Mouse (Mus musculus): ENCODE data around the gene Capn12. TPM values are rescaled to one million over a fixed set of nuclear protein-coding genes. Genes with fewer than 3 reads are reported as not detected.
A peak's percentile ranks its signal among the peaks of the same experiment; 100 is the strongest.

The Capn12 gene
- total and polyA plus RNA-seq, 3 experiments, result 0.17 TPM; not detected in 2

DNA sequence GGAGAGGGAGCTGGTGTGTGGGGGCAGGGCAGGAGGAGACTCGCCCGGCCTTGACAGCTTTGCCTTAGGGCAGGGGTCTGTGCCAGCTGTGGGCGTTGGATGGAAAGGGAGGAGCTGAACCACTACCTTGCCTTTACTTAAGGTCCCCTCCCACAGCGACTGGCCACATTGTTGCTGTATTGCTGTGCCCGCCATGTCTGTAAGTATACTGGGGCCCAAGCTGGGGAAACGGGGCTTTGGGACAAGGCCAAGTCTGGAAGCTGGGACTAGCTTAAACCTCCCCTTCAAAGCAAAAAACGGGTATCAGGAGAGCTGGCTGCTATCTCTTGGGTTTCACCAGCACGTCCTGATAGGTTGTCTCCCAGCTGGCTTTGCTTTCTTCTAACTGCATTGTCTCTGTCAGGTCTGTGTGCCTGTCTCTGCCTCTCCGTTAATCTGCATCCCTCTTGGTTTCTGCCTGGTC lies 16.9 kb upstream of the Capn12 start:
- H3K27ac ChIP-seq (ENCODE audit: insufficient read depth, low read depth), result no peak overlapping the region
- H3K9me3 ChIP-seq (replicated peaks; ENCODE audit: low read length), result peaks cover 5% of the 10 kb centered on the region
- no peaks in the 10 kb centered on the region for H3K36me3 ChIP-seq (replicated peaks in 1 of 2; ENCODE audit: control insufficient read depth in 1 of 2, insufficient read depth in 1 of 2, low read length in 1 of 2)
- no peak overlapping the region for H3K4me2 ChIP-seq (ENCODE audit: insufficient read depth, low read depth, poor library complexity, severe bottlenecking)
- H3K27me3 ChIP-seq (replicated peaks), result no peaks in the 10 kb centered on the region
- no peak overlapping the region for H3K4me3 ChIP-seq (replicated peaks in 1 of 3; ENCODE audit: low read depth in 2 of 3, low read length in 2 of 3, poor library complexity in 1 of 3)
- TF ChIP-seq MAX (IDR thresholded peaks at IDR 0.05; ENCODE audit: low read length), result no peak
- no peak for TF ChIP-seq MAZ (IDR thresholded peaks at IDR 0.05; ENCODE audit: low read depth, low read length)
- no peak for TF ChIP-seq GABPA (IDR thresholded peaks at IDR 0.05; ENCODE audit: insufficient replicate concordance, low read depth, low read length)
- no peak for TF ChIP-seq TBP (conservative IDR thresholded peaks at IDR 0.05; ENCODE audit: low read depth, low read length)
- TF ChIP-seq EP300 (IDR thresholded peaks at IDR 0.05; ENCODE audit: low read length), result no peak
- no peak for TF ChIP-seq USF1 (IDR thresholded peaks at IDR 0.05; ENCODE audit: low read depth, low read length)
- H3K4me1 ChIP-seq (ENCODE audit: control insufficient read depth in 1 of 2, insufficient read depth in 2 of 2), result peaks cover 9 to 23% of the 10 kb centered on the region in 2 experiments
- no peak for DNase-seq (ENCODE audit: extremely low read depth)
- in situ Hi-C loops (cut with MboI; ENCODE audit: low pct_ligation_motif_present, low pct_unique_long_range_greater_than_20kb, low sequenced_read_pairs), result no loop called here
- no peaks in the 10 kb centered on the region for H3K79me2 ChIP-seq (replicated peaks; ENCODE audit: control insufficient read depth, extremely low read depth, insufficient read depth, poor library complexity, severe bottlenecking)
- no peak overlapping the region for H3K9ac ChIP-seq (ENCODE audit: insufficient read depth, low read depth)
- dilution Hi-C loops (cut with MboI; ENCODE audit: extremely low pct_ligation_motif_present, extremely low pct_unique_long_range_greater_than_20kb, low sequenced_read_pairs), result no loop called here

GRCm38 (mm10) chr7:28865481-28866300 lies 15.5 kb upstream of the Capn12 start:
- H3K4me3 ChIP-seq (replicated peaks in 1 of 3; ENCODE audit: low read depth in 2 of 3, low read length in 2 of 3, poor library complexity in 1 of 3), result peak overlapping the region; percentile 49 to 56 (median 54)
- H3K4me1 ChIP-seq (ENCODE audit: control insufficient read depth in 1 of 2, insufficient read depth in 2 of 2), result peaks cover 9 to 23% of the 10 kb centered on the region in 2 experiments
- H3K9me3 ChIP-seq (replicated peaks; ENCODE audit: low read length), result peaks cover 4% of the 10 kb centered on the region
- in situ Hi-C loops (cut with MboI; ENCODE audit: low pct_ligation_motif_present, low pct_unique_long_range_greater_than_20kb, low sequenced_read_pairs), result loop anchor here (5.0 kb wide), 2 partner anchors 38 to 68 kb away; partner anchors contain the start of gene Ech1
- no peaks in the 10 kb centered on the region for H3K36me3 ChIP-seq (replicated peaks in 1 of 2; ENCODE audit: control insufficient read depth in 1 of 2, insufficient read depth in 1 of 2, low read length in 1 of 2)
- peak overlapping the region; percentile 33; the same call in 1 of the 2 replicates for H3K27ac ChIP-seq (ENCODE audit: insufficient read depth, low read depth)
- H3K9ac ChIP-seq (ENCODE audit: insufficient read depth, low read depth), result peak overlapping the region; percentile 76
- H3K4me2 ChIP-seq (ENCODE audit: insufficient read depth, low read depth, poor library complexity, severe bottlenecking), result peak overlapping the region; percentile 74
- no peaks in the 10 kb centered on the region for H3K27me3 ChIP-seq (replicated peaks)
- DNase-seq (ENCODE audit: extremely low read depth), result peak; percentile 95
- H3K79me2 ChIP-seq (replicated peaks; ENCODE audit: control insufficient read depth, extremely low read depth, insufficient read depth, poor library complexity, severe bottlenecking), result no peaks in the 10 kb centered on the region
- dilution Hi-C loops (cut with MboI; ENCODE audit: extremely low pct_ligation_motif_present, extremely low pct_unique_long_range_greater_than_20kb, low sequenced_read_pairs), result no loop called here
- TF ChIP-seq CHD2 (IDR thresholded peaks at IDR 0.05; ENCODE audit: low read length) (no peak), UBTF (IDR thresholded peaks at IDR 0.05; ENCODE audit: low read depth, low read length) (0 out of 2 replicates have a peak, but pooled peaks have one; percentile 50), MYC (IDR thresholded peaks at IDR 0.05; ENCODE audit: low read depth, low read length) (no peak), ZC3H11A (IDR thresholded peaks at IDR 0.05; ENCODE audit: low read depth, low read length) (no peak), JUN (IDR thresholded peaks at IDR 0.05; ENCODE audit: insufficient read depth, low read depth, low read length) (0 out of 2 replicates have a peak, but pooled peaks have one; percentile 2), ETS1 (conservative IDR thresholded peaks at IDR 0.05; ENCODE audit: low read depth, low read length) (peak; percentile 51), NRF1 (IDR thresholded peaks at IDR 0.05; ENCODE audit: low read depth, low read length) (peak; percentile 97), PAX5 (IDR thresholded peaks at IDR 0.05; ENCODE audit: low read length) (no peak), RAD21 (IDR thresholded peaks at IDR 0.05; ENCODE audit: low read depth, low read length) (no peak), USF1 (IDR thresholded peaks at IDR 0.05; ENCODE audit: low read depth, low read length) (no peak), BHLHE40 (IDR thresholded peaks at IDR 0.05; ENCODE audit: low read depth, low read length) (peak; percentile 80), NELFE (IDR thresholded peaks at IDR 0.05; ENCODE audit: low read depth, low read length) (peak; percentile 84), MEF2A (IDR thresholded peaks at IDR 0.05; ENCODE audit: borderline replicate concordance, low read depth, low read length) (peak; percentile 51; the same call in 1 of the 2 replicates), KAT2A (IDR thresholded peaks at IDR 0.05; ENCODE audit: insufficient replicate concordance, low read length) (0 out of 2 replicates have a peak, but pooled peaks have one; percentile 35), EP300 (IDR thresholded peaks at IDR 0.05; ENCODE audit: low read length) (peak; percentile 26), TBP (conservative IDR thresholded peaks at IDR 0.05; ENCODE audit: low read depth, low read length) (0 out of 2 replicates have a peak, but pooled peaks have one; percentile 44), E2F4 (IDR thresholded peaks at IDR 0.05; ENCODE audit: insufficient replicate concordance, low read depth, low read length) (no peak), GABPA (IDR thresholded peaks at IDR 0.05; ENCODE audit: insufficient replicate concordance, low read depth, low read length) (no peak), SMC3 (IDR thresholded peaks at IDR 0.05; ENCODE audit: low read depth, low read length) (no peak), ZMIZ1 (IDR thresholded peaks at IDR 0.05; ENCODE audit: low read depth, low read length) (peak; percentile 35; the same call in 1 of the 2 replicates), IRF4 (IDR thresholded peaks at IDR 0.05; ENCODE audit: low read depth, low read length) (peak; percentile 66), RCOR1 (conservative IDR thresholded peaks at IDR 0.05; ENCODE audit: low read depth, low read length) (no peak), POLR2AphosphoS2 (IDR thresholded peaks at IDR 0.05; ENCODE audit: low read depth, low read length) (peak; percentile 53; the same call in 1 of the 2 replicates), CTCF (conservative IDR thresholded peaks at IDR 0.05 in 1 of 2, IDR thresholded peaks at IDR 0.05 in 1 of 2; ENCODE audit: low read depth in 2 of 2, low read length in 2 of 2) (peak in 1 of 2 experiments; percentile 20; a peak in 2 of 4 replicates), ELF1 (IDR thresholded peaks at IDR 0.05; ENCODE audit: low read depth, low read length) (peak; percentile 77), ZNF384 (IDR thresholded peaks at IDR 0.05; ENCODE audit: low read depth, low read length) (peak; percentile 39; the same call in 1 of the 2 replicates)
